Mouse (Mus musculus): ENCODE data around the gene Podxl. TPM values are rescaled to one million over a fixed set of nuclear protein-coding genes. Genes with fewer than 3 reads are reported as not detected.
"Not testable (repeated sequence)": the region's sequence is repeated elsewhere in the genome, so short reads cannot be mapped to it uniquely, and the experiment has no call there.

Podxl gene
- polyA plus RNA-seq, 1 experiment from 2014 or later = 26.0 TPM

- not testable (repeated sequence) for H3K27ac ChIP-seq (ENCODE audit: low read depth, low read length); H3K36me3 ChIP-seq (ENCODE audit: control insufficient read depth, insufficient read depth, low read length); H3K9me3 ChIP-seq (replicated peaks; ENCODE audit: control insufficient read depth, low read length); ATAC-seq (replicated peaks; ENCODE audit: insufficient number of reproducible peaks, low FRiP score, low TSS enrichment); H3K27me3 ChIP-seq (ENCODE audit: control insufficient read depth, insufficient read depth, low read length)
- peak overlapping the region; percentile 98 for H3K4me2 ChIP-seq
- peak overlapping the region; percentile 84 for H3K4me3 ChIP-seq (ENCODE audit: low read depth, low read length)
- peaks cover 22% of the 10 kb centered on the region for H3K4me1 ChIP-seq (ENCODE audit: control insufficient read depth, insufficient read depth, low read length)
- WGBS (ENCODE audit: insufficient replicate concordance) = 30% methylated on average over 3 of the region's 3 CpGs
- H3K9ac ChIP-seq (ENCODE audit: low read depth, low read length) = peak overlapping the region; percentile 85; the same call in 1 of the 2 replicates
Observed at GRCm38 (mm10) chr6:31561948-31562347, 1.8 kb downstream of the Podxl start.

DNA sequence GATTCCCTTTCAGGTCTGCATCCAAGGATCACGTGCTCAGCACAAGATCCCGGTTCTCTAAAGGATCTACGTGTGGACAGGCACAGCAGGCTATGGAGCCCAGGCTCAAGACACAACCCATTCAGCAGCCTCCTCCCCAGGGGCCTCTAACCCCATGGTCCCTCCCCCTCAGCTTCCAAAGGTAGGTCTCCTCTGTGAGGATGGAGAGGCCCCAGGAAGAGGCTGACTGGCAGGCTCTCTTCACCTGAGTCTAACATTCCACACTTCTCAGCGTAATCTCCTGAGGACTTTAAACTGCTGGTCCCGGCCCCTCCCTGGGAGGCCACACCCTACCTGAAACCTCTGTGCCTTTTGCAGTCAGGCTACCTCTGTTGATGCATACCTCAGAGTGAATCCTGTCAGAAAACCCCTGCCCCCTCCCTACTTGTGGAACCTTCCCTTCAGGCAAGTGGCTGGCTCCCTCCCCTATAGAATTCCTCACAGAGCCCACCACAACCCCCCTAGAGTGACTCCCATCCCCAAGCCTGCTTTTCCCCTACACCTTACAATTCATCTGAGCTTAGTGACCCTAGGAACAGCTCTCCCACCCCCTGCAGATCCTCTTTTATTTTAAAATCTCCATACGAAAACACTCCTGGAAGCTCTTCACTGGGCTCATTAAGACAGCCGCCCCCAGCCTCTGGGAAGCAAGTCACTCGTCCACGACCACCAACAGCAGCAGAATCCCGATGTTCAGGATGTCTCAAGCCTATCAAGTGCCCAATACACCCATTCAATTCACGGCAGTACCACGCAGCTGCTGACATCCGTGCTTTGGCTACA, 3.4 kb downstream of the Podxl start:
- no peak overlapping the region for H3K27ac ChIP-seq (ENCODE audit: low read depth, low read length)
- WGBS (ENCODE audit: insufficient replicate concordance) = 18% methylated on average over 13 of the region's 13 CpGs
- no peaks in the 10 kb centered on the region for H3K27me3 ChIP-seq (ENCODE audit: control insufficient read depth, insufficient read depth, low read length)
- H3K4me2 ChIP-seq = peak overlapping the region; percentile 98
- no peaks in the 10 kb centered on the region for H3K9me3 ChIP-seq (replicated peaks; ENCODE audit: control insufficient read depth, low read length)
- H3K4me1 ChIP-seq (ENCODE audit: control insufficient read depth, insufficient read depth, low read length) = peaks cover 22% of the 10 kb centered on the region
- H3K9ac ChIP-seq (ENCODE audit: low read depth, low read length) = no peak overlapping the region
- H3K4me3 ChIP-seq (ENCODE audit: low read depth, low read length) = no peak overlapping the region
- ATAC-seq (replicated peaks; ENCODE audit: insufficient number of reproducible peaks, low FRiP score, low TSS enrichment) = no peak
- H3K36me3 ChIP-seq (ENCODE audit: control insufficient read depth, insufficient read depth, low read length) = no peaks in the 10 kb centered on the region

GRCm38 (mm10) chr6:31556460-31557100, 7.2 kb downstream of the Podxl start:
- no peak overlapping the region for H3K4me2 ChIP-seq
- no peaks in the 10 kb centered on the region for H3K9me3 ChIP-seq (replicated peaks; ENCODE audit: control insufficient read depth, low read length)
- no peaks in the 10 kb centered on the region for H3K27me3 ChIP-seq (ENCODE audit: control insufficient read depth, insufficient read depth, low read length)
- H3K27ac ChIP-seq (ENCODE audit: low read depth, low read length) = no peak overlapping the region
- no peak overlapping the region for H3K9ac ChIP-seq (ENCODE audit: low read depth, low read length)
- no peaks in the 10 kb centered on the region for H3K36me3 ChIP-seq (ENCODE audit: control insufficient read depth, insufficient read depth, low read length)
- H3K4me3 ChIP-seq (ENCODE audit: low read depth, low read length) = no peak overlapping the region
- 84% methylated on average over 7 of the region's 7 CpGs for WGBS (ENCODE audit: insufficient replicate concordance)
- H3K4me1 ChIP-seq (ENCODE audit: control insufficient read depth, insufficient read depth, low read length) = peaks cover 23% of the 10 kb centered on the region
- ATAC-seq (replicated peaks; ENCODE audit: insufficient number of reproducible peaks, low FRiP score, low TSS enrichment) = no peak

- Histone ChIP-seq H3K4me2 (no peak overlapping the region), H3K27me3 (ENCODE audit: control insufficient read depth, insufficient read depth, low read length) (no peaks in the 10 kb centered on the region), H3K27ac (ENCODE audit: low read depth, low read length) (no peak overlapping the region), H3K4me3 (ENCODE audit: low read depth, low read length) (no peak overlapping the region), H3K36me3 (ENCODE audit: control insufficient read depth, insufficient read depth, low read length) (no peaks in the 10 kb centered on the region), H3K9me3 (replicated peaks; ENCODE audit: control insufficient read depth, low read length) (no peaks in the 10 kb centered on the region), H3K9ac (ENCODE audit: low read depth, low read length) (no peak overlapping the region), H3K4me1 (ENCODE audit: control insufficient read depth, insufficient read depth, low read length) (peaks cover 31% of the 10 kb centered on the region)
- ATAC-seq (replicated peaks; ENCODE audit: insufficient number of reproducible peaks, low FRiP score, low TSS enrichment) = no peak
- WGBS (ENCODE audit: insufficient replicate concordance) = 74% methylated on average over 22 of the region's 22 CpGs
Observed at GRCm38 (mm10) chr6:31550876-31551532, 12.8 kb downstream of the Podxl start.

- Histone ChIP-seq H3K27ac (ENCODE audit: low read depth, low read length) (0 out of 2 replicates have a peak overlapping the region, but pooled peaks have one; percentile 15), H3K9me3 (replicated peaks; ENCODE audit: control insufficient read depth, low read length) (no peaks in the 10 kb centered on the region), H3K4me1 (ENCODE audit: control insufficient read depth, insufficient read depth, low read length) (peaks cover 36% of the 10 kb centered on the region), H3K4me3 (ENCODE audit: low read depth, low read length) (no peak overlapping the region), H3K9ac (ENCODE audit: low read depth, low read length) (no peak overlapping the region), H3K36me3 (ENCODE audit: control insufficient read depth, insufficient read depth, low read length) (no peaks in the 10 kb centered on the region), H3K27me3 (ENCODE audit: control insufficient read depth, insufficient read depth, low read length) (no peaks in the 10 kb centered on the region), H3K4me2 (no peak overlapping the region)
- no peak; the same call in 1 of the 2 replicates for ATAC-seq (replicated peaks; ENCODE audit: insufficient number of reproducible peaks, low FRiP score, low TSS enrichment)
- WGBS (ENCODE audit: insufficient replicate concordance) = 45% methylated on average over 5 of the region's 5 CpGs
Observed at GRCm38 (mm10) chr6:31549361-31550051, 14.3 kb downstream of the Podxl start.

DNA sequence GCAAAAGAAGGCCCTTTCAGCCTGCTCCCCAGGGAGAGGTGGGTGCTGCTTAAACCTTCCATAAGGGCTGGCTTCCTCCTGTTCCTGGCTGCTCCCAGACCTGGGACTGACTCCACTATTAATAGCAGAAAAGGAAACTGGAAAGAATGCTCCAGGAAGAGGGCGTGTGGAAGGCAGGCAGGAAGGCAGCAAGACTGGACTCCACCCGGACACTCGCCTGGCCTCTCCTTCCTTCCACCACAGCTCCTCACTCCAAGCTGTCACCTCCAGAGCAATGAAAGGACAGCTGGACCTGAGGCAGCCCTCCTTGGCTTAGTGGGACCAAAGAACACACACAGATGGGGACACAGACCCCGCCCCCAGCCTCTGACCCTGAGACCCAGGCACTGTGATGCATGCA, 19.5 kb downstream of the Podxl start:
- Histone ChIP-seq H3K4me3 (ENCODE audit: low read depth, low read length) (no peak overlapping the region), H3K27ac (ENCODE audit: low read depth, low read length) (peak overlapping the region; percentile 76), H3K4me1 (ENCODE audit: control insufficient read depth, insufficient read depth, low read length) (peaks cover 36% of the 10 kb centered on the region), H3K36me3 (ENCODE audit: control insufficient read depth, insufficient read depth, low read length) (no peaks in the 10 kb centered on the region), H3K9me3 (replicated peaks; ENCODE audit: control insufficient read depth, low read length) (no peaks in the 10 kb centered on the region), H3K4me2 (peak overlapping the region; percentile 53), H3K9ac (ENCODE audit: low read depth, low read length) (peak overlapping the region; percentile 49), H3K27me3 (ENCODE audit: control insufficient read depth, insufficient read depth, low read length) (no peaks in the 10 kb centered on the region)
- peak; percentile 15; the same call in 1 of the 2 replicates for ATAC-seq (replicated peaks; ENCODE audit: insufficient number of reproducible peaks, low FRiP score, low TSS enrichment)
- WGBS (ENCODE audit: insufficient replicate concordance) = 39% methylated on average over 4 of the region's 4 CpGs

DNA sequence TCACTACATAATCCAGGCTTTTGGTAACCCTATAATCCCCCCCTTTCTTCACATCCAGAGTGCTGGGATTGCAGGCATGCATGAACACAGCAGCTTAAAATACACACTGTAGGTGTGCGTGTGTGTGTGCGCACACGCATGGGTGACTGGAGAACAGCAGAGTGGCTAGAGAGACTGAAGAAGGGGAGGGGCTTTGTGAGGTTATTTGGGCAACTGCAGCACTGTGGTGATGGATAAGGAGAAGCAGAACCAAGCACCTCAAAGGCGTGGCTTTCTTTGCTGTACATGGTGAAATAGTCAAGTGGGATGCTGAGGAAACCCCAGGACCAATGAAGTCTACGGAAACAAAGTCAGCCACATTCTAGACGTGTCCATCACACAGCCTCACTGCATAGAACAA, 23.8 kb downstream of the Podxl start:
- WGBS (ENCODE audit: insufficient replicate concordance) = 78% methylated on average over 6 of the region's 6 CpGs
- no peak overlapping the region for H3K9ac ChIP-seq (ENCODE audit: low read depth, low read length)
- no peaks in the 10 kb centered on the region for H3K27me3 ChIP-seq (ENCODE audit: control insufficient read depth, insufficient read depth, low read length)
- no peak overlapping the region for H3K4me3 ChIP-seq (ENCODE audit: low read depth, low read length)
- H3K27ac ChIP-seq (ENCODE audit: low read depth, low read length) = no peak overlapping the region
- ATAC-seq (replicated peaks; ENCODE audit: insufficient number of reproducible peaks, low FRiP score, low TSS enrichment) = no peak
- no peaks in the 10 kb centered on the region for H3K9me3 ChIP-seq (replicated peaks; ENCODE audit: control insufficient read depth, low read length)
- no peaks in the 10 kb centered on the region for H3K36me3 ChIP-seq (ENCODE audit: control insufficient read depth, insufficient read depth, low read length)
- H3K4me2 ChIP-seq = no peak overlapping the region
- peaks cover 20% of the 10 kb centered on the region for H3K4me1 ChIP-seq (ENCODE audit: control insufficient read depth, insufficient read depth, low read length)

- Histone ChIP-seq H3K4me1 (ENCODE audit: control insufficient read depth, insufficient read depth, low read length) (peaks cover 7% of the 10 kb centered on the region; the same call in 1 of the 2 replicates), H3K4me2 (no peak overlapping the region), H3K9me3 (replicated peaks; ENCODE audit: control insufficient read depth, low read length) (no peaks in the 10 kb centered on the region), H3K27me3 (ENCODE audit: control insufficient read depth, insufficient read depth, low read length) (no peaks in the 10 kb centered on the region), H3K36me3 (ENCODE audit: control insufficient read depth, insufficient read depth, low read length) (no peaks in the 10 kb centered on the region), H3K4me3 (ENCODE audit: low read depth, low read length) (no peak overlapping the region), H3K9ac (ENCODE audit: low read depth, low read length) (no peak overlapping the region), H3K27ac (ENCODE audit: low read depth, low read length) (no peak overlapping the region)
- ATAC-seq (replicated peaks; ENCODE audit: insufficient number of reproducible peaks, low FRiP score, low TSS enrichment) = no peak
- WGBS (ENCODE audit: insufficient replicate concordance) = 74% methylated on average over 1 of the region's 1 CpGs
Observed at GRCm38 (mm10) chr6:31538112-31538511, 25.7 kb downstream of the Podxl start.

Data from heart, embryonic 11.5 days (tissue).